Mouse (Mus musculus): ENCODE data around the gene Gm45783.
A peak's percentile ranks its signal among the peaks of the same experiment; 100 is the strongest.
"Not testable (repeated sequence)": the region's sequence is repeated elsewhere in the genome, so short reads cannot be mapped to it uniquely, and the experiment has no call there.

Gm45783 gene

GRCm38 (mm10) chr7:7374431-7374830 is at the start of gene Gm45783:
TSS of gene Gm45783 (minus strand) at chr7:7374573.
- DNase-seq (ENCODE audit: low spot score), result peak; percentile 0

GRCm38 (mm10) chr7:7399603-7400002 is 25.2 kb upstream of the Gm45783 start, which contains the start of gene Vmn2r31:
TSS of gene Vmn2r31 (minus strand) at chr7:7399703.
- not testable (repeated sequence) for DNase-seq (ENCODE audit: low spot score)

GRCm38 (mm10) chr7:7337509-7337908 is 36.9 kb downstream of the Gm45783 start, which contains the start of gene Vmn2r30:
TSS of gene Vmn2r30 (minus strand) at chr7:7337609.
- not testable (repeated sequence) for DNase-seq (ENCODE audit: low spot score)

- peak; percentile 57 for DNase-seq (ENCODE audit: low spot score)
Observed at GRCm38 (mm10) chr7:7295595-7295994, 78.8 kb downstream of the Gm45783 start.
